Mouse (Mus musculus): ENCODE measurements around the gene Nt5c2.
"Not testable (repeated sequence)": the region's sequence is repeated elsewhere in the genome, so short reads cannot be mapped to it uniquely, and the experiment has no call there.

Nt5c2 gene

GRCm38 (mm10) chr19:47016487-47016886, 1.5 kb upstream of the Nt5c2 start:
- DNase-seq (ENCODE audit: low spot score), result peak; percentile 41

DNA sequence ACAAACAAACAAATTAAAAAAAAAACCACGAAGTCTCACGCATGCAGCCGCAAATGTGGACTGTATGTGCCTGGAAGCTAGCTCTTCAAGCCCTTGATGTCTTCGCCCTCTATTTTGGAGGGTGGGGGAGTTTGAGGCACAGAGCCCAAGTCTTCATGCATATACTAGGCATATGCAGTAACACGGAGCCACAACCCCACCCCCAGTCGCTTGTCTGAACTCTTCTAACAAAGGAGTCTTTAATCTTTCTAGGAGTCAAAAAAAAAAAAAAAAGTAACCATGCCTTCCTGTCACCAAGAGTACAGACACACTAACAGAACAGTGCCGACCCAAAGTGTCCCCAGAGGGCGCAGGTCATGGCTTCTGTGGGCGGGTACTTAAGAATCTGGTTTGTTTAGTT, 1.0 kb upstream of the Nt5c2 start:
- DNase-seq (ENCODE audit: low spot score), result no peak

DNA sequence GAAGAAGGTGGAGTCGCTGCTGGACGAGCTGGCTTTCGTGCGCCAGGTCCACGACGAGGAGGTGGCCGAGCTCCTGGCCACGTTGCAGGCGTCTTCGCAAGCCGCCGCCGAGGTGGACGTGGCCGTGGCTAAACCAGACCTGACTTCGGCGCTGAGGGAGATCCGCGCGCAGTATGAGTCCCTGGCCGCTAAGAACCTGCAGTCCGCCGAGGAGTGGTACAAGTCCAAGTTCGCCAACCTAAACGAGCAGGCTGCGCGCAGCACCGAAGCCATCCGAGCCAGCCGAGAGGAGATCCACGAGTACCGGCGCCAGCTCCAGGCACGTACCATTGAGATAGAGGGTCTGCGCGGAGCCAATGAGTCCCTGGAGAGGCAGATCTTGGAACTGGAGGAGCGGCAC, 443 bp upstream of the Nt5c2 start:
- no peak for DNase-seq (ENCODE audit: low spot score)

GRCm38 (mm10) chr19:47014159-47014446, 850 bp downstream of the Nt5c2 start:
- no peak for DNase-seq (ENCODE audit: low spot score)

DNA sequence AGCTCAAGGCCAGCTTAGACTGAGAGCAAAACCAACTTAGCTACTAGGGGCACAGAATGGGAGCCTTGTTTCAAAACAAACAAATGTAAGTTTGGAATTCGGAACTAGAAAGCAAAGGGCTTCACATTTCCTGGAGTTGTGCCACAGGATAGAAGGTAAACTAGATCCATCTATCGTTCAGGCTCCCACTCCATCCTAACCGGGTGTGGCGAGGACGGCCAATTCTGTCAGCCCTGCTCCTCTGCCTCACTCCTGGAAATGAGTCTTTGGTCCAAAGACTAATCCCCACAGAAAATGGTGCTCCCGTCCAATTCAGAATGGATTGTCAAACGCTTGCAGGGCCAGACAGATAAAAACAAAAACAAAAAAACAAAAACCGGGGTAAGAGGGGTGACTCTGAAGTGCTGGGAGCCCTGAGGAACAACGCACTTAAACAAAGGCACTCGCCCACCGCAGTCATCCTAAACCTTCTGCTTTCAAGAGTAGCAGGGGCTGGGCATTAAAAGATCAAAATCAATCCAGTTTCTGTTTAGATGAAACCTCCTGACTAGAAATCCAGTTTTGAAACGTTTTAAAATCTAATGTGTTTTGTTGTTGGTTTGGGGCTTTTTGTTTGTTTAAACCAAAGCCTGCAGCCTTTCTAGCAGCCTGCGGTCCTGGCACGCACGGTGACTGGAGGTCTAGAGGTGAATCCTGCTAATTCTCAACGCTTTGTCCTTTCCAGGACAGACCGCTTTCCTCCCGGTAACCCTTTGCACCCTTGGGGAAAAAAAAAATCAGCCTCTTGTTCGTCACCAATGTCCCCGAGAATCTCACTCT, 1.4 kb downstream of the Nt5c2 start:
- no peak for DNase-seq (ENCODE audit: low spot score)

DNA sequence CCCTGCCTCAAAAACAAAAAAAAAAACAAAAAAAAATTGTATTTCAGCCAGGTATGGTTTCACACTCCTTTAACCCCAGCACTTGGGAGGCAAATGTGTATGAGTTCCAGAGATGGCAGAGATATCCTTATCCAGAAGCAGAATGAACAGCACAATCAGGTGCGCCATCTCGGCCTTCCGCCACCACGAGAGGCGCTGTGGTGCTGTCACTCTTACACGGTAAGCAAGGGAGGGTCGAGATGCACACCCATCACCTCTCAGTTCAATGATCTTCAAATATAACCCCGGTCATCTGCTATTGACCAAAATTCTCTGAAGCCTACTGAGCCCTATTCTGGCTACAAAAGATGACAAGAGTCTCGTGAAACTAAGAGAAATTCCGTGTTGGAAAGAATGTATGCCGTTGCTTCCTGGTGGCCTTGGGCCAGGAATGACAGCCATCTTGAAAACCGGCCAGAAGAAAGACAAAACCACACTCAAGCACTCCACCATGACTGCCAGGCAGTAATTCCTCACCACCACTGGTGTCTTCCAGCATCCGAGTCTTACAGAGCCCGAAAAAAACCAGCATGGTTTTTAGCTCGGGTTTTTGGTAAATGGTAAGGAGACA, 2.3 kb downstream of the Nt5c2 start:
- no peak for DNase-seq (ENCODE audit: low spot score)

- no peak for DNase-seq (ENCODE audit: low spot score)
These were observed 5.0 kb downstream of the Nt5c2 start for GRCm38 (mm10) chr19:47009943-47010342.

DNA sequence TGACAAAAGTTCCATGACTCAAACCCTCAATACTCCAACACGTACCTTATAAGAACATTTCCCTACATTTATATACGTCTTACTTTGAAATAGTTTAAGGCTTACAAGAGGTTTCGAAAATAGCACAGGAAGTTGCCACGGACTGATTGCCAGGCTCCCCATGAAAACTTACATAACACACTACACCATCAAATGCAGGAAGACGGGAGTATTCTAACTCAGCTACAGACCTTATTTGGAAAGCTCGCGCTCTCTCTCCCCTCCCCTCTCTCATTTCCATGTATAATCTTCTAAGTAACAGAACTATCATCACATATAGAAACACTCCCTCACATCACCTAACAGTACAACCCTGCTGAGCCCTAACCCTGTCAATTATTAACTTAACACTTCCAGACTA, 5.5 kb downstream of the Nt5c2 start:
- DNase-seq (ENCODE audit: low spot score), result no peak

DNA sequence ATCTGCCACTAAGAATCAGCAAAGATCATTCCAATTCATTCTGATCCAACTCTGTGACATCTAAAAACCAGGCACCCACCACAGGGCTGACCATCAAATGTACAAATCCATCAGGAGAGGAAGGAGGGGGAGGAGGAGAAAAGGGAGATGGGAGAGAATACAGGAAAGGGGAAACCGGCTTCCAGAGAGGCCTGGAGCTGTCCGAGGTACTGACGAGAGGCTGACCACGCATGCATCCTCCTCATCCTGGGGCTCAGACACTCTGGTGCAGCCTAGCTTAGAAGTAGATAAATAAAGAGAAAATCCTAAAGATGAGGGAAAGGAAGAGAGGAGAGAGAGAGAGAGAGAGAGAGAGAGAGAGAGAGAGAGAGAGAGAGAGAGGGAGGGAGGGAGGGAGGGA, 8.6 kb downstream of the Nt5c2 start:
- no peak for DNase-seq (ENCODE audit: low spot score)

DNA sequence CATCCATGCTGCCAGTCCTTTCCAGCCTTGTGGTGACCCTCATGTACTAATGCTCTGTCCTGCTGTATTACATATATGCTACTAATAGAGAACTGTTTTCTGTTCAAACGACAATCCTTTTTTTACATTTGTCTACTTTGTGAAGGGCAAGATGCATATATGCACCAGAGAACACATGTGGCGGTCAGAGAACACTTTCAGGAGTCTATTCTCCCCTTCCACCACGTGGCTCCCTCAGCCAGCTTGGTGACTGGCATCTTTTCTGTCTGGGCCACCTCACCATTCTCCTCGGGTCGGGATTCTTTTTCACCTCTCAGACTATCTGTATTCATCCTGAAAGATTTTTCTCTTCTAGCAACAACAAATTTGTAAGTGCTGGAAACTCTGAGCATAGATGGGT, 9.1 kb downstream of the Nt5c2 start:
- DNase-seq (ENCODE audit: low spot score), result no peak

DNA sequence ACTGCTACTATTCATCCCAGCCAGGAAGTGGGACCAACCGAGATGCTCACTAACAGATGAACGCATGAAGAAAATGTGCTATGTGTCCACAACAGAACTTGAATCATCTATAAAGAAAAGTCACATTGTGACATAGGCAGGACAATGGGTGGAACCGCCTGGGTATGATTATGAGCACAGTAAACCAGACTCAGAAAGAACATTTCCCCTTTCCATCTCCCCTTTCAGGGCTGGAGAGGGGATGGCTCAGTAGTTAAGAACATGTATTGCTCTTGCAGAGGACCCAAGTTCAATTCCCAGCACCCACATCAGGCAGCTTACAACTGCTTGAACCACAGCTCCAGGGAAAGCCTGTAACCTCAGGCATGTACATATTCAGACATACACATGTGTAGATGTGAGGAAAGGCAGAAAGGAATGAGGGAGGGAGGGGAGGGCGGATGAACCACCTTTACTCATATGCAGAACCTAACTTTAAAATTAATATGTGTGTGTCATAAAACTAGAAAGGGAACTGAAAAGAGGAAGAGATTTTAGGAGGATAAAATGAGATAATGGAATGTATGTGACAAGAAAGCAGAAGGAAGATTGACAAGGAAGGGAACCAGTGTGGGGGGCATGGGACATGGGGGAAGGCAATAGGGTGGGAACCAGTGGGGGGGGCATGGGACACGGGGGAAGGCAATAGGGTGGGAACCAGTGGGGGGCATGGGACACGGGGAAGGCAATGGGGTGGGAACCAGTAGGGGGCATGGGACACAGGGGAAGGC, 11.0 kb downstream of the Nt5c2 start:
- DNase-seq (ENCODE audit: low spot score), result no peak

- not testable (repeated sequence) for DNase-seq (ENCODE audit: low spot score)
These were observed 14.6 kb downstream of the Nt5c2 start for GRCm38 (mm10) chr19:47000357-47000756.

- DNase-seq (ENCODE audit: low spot score), result no peak
These were observed 15.2 kb downstream of the Nt5c2 start for GRCm38 (mm10) chr19:46999753-47000152.

- no peak for DNase-seq (ENCODE audit: low spot score)
These were observed 16.0 kb downstream of the Nt5c2 start for GRCm38 (mm10) chr19:46998953-46999352.

DNA sequence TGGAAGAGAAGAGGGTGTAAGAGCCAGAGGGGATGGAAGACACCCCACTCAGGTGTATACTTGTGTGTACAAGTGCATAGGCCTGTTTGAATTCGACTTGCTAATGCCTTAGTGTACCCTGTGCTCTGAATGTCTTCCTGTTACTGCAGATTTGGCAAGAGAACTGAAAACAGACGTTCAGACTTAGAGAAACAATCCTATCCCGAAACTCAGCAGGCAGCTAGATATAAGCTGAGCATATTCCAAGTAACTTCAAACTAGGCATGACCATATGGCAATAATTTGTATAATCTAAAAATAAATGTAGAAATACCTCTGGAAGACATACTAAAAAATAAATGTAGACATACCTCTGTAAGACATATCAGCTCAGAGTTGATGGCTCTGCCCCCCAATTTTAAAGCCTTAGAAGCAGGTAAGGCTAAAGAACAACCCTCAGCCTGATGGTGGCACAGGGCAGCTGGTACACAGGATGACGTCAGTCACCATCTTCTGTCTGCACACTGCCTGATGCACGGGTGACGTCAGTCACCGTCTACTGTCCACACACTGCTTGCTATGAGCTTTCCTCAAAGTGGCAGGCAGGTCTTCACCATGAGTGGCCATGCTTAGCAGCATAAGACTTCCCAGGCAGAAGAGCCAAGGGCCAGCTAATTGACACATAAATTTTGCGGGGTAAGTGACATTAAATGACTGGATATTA, 16.6 kb downstream of the Nt5c2 start:
- no peak for DNase-seq (ENCODE audit: low spot score)

- DNase-seq (ENCODE audit: low spot score), result no peak
These were observed 18.9 kb downstream of the Nt5c2 start for GRCm38 (mm10) chr19:46996095-46996494.

DNA sequence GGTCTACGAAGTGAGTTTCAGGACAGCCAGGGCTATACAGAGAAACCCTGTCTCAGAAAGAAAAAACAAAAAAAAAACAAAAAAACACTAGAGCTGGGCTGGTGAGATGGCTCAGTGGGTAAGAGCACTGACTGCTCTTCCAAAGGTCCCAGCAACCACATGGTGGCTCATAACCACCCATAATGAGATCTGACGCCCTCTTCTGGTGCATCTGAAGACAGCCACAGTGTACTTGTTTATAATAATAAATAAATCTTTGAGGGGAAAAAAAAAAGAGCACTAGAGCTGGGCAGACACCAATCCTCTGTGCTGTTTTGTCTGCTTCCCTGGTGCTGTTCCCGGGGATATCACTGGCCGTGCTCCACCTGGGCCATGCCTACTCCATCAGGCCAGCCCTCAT, 22.6 kb downstream of the Nt5c2 start:
- not testable (repeated sequence) for DNase-seq (ENCODE audit: low spot score)

GRCm38 (mm10) chr19:46991145-46991544, 23.8 kb downstream of the Nt5c2 start:
- peak; percentile 46 for DNase-seq (ENCODE audit: low spot score)

DNA sequence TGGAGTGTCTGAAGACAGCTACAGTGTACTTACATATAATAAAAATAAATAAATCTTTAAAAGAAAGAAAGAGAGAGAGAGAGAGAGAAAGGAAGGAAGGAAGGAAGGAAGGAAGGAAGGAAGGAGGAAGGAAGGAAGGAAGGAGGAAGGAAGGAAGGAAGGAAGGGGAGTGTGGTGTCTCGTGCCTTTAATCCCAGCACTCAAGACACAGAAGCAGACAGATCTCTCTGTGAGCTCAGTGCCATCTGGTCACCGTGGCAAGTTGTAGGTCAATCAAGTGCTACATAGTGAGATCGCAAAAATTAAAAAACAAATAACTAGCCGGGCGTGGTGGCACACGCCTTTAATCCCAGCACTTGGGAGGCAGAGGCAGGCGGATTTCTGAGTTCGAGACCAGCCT, 24.3 kb downstream of the Nt5c2 start:
- not testable (repeated sequence) for DNase-seq (ENCODE audit: low spot score)

DNA sequence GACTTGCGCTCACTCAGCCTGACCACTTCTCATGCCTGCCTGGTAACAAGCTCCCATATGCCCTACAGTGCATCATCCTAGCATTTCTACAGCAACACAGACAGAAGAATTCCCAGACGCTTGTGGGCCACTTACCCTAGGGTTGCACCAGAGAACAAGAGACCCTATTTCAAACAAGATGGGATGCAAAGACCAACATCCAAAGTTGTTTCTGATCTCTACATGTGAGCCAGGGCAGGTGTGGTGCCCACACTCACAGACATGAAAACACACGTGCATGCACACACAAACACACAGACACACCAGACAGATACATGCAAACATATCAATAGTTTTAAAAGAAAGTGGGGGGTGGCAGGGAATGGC, 24.8 kb downstream of the Nt5c2 start:
- no peak for DNase-seq (ENCODE audit: low spot score)

DNA sequence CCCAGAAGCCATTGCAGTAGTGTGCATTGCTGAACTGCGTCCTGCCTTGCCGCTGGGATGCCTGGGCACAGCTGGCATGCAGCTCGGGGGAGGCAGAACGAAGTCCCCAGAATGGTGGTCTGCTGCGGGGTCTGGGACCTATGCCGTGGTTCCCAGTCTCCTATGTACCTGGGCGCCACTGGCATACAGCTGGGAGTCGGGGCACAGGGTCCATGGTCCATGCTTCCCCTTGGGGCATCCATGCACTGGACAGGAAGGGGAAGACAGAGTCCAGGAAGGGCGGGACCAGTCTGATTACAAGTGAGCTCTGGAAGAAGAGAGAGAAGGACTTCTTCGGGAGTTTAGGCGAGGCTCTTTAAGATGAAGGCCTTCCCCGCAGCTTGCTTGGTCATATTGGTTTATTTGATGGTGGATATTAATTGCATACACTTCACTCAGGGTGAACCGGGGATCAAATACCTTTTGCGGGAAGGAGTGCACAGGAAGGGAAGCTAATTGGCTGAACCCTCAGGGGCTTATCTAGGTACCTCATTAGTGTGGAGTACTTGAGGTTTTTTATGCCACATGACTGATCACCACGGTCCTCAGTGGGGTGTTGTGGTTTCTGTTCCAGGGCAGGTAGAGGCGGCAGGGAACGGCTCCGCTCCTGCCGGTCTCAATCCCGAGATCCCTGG, 25.3 kb downstream of the Nt5c2 start:
- DNase-seq (ENCODE audit: low spot score), result no peak

Measured in ovary, adult 18-20 months (tissue).